Mouse (Mus musculus) heart, postnatal 0 days (tissue): ENCODE measurements around the gene Mtg1.
A peak's percentile ranks its signal among the peaks of the same experiment; 100 is the strongest.

Experiments used
- CTCF ChIP-seq: IDR thresholded peaks from 2 replicates; pipeline ENCODE4 v1.5.1; 2016; ENCODE audit warnings: antibody characterized with exemption, control low read depth, low read depth
- EP300 ChIP-seq: IDR thresholded peaks from 2 replicates; pipeline ENCODE4 v1.6.1; 2016; ENCODE audit warnings: antibody characterized with exemption, low read depth

- 0 out of 2 replicates have a peak, but pooled peaks have one; percentile 19 for TF ChIP-seq EP300
- no peak for TF ChIP-seq CTCF
These were observed 20.9 kb upstream of the Mtg1 start, which contains the start of gene Echs1 for GRCm38 (mm10) chr7:140116329-140117054.
